Mouse (Mus musculus): ENCODE data around the gene Prickle2.

GRCm38 (mm10) chr6:92463768-92464167 is 242.2 kb downstream of the Prickle2 start:
- no peak for TF ChIP-seq CTCF (IDR thresholded peaks at IDR 0.05; ENCODE audit: low read depth, low read length)
- no peak for TF ChIP-seq POLR2AphosphoS5 (IDR thresholded peaks at IDR 0.05; ENCODE audit: insufficient replicate concordance, low read depth, low read length)
- TF ChIP-seq GATA1 (IDR thresholded peaks at IDR 0.05; ENCODE audit: borderline replicate concordance, low read length) = no peak
- TF ChIP-seq TAL1 (conservative IDR thresholded peaks at IDR 0.05; ENCODE audit: low read depth, low read length) = no peak
- no peak for TF ChIP-seq GATA2 (IDR thresholded peaks at IDR 0.05; ENCODE audit: borderline replicate concordance, low read depth, low read length)

Measured in G1E (cell line).